Mouse (Mus musculus): ENCODE results near the gene Tspan15.

DNA sequence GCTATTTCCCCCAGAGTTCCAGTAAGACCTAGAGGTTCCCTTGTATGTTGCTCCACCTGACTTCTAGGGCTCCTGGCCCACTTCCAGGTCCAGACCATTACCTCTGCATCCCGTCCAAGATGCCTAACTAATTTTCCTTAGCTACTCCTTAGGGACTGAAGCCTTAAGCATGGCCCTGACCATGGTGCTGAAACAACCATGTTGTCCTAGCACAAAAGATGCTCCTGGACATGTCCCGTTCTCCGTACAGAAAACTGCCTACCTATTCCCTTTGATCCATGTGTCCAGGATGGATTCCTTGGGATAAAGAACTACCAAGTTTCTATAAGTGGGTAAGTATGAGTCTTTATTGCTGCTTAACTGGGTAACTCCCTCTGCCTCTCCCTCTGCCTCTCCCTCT, 93.0 kb downstream of the Tspan15 start:
- TF ChIP-seq POLR2A (IDR thresholded peaks at IDR 0.05; ENCODE audit: insufficient read depth, low read length) (no peak), CTCF (IDR thresholded peaks at IDR 0.05; ENCODE audit: low read depth, low read length) (no peak), EP300 (IDR thresholded peaks at IDR 0.05; ENCODE audit: insufficient read depth, low read depth, low read length) (no peak)
